Mouse (Mus musculus): ENCODE measurements around the gene Gata5. TPM values are rescaled to one million over a fixed set of nuclear protein-coding genes. Genes with fewer than 3 reads are reported as not detected.
A peak's percentile ranks its signal among the peaks of the same experiment; 100 is the strongest.

The Gata5 gene
- total and polyA plus RNA-seq, 3 experiments = 0.11 TPM; not detected in 2

- Histone ChIP-seq H3K36me3 (replicated peaks) (no peaks in the 10 kb centered on the region), H3K9me3 (replicated peaks) (no peaks in the 10 kb centered on the region), H3K4me1 (ENCODE audit: insufficient read depth, low read depth, low read length) (peaks cover 28% of the 10 kb centered on the region), H3K4me3 (ENCODE audit: low read depth, low read length) (no peak overlapping the region), H3K27me3 (ENCODE audit: insufficient read depth, low read length) (peaks cover 80% of the 10 kb centered on the region)
- TF ChIP-seq GATA2 (IDR thresholded peaks at IDR 0.05; ENCODE audit: borderline replicate concordance, low read depth, low read length) (no peak), CTCF (IDR thresholded peaks at IDR 0.05; ENCODE audit: low read depth, low read length) (no peak), POLR2AphosphoS5 (IDR thresholded peaks at IDR 0.05; ENCODE audit: insufficient replicate concordance, low read depth, low read length) (no peak), TAL1 (conservative IDR thresholded peaks at IDR 0.05; ENCODE audit: low read depth, low read length) (no peak), GATA1 (IDR thresholded peaks at IDR 0.05; ENCODE audit: borderline replicate concordance, low read length) (no peak)
- ATAC-seq (ENCODE audit: extremely low read depth, insufficient number of reproducible peaks, low FRiP score, poor library complexity, severe bottlenecking) = no peak
- no peak for DNase-seq (ENCODE audit: low spot score)
Measured at GRCm38 (mm10) chr2:180279321-180279720, 55.2 kb downstream of the Gata5 start.

- Histone ChIP-seq H3K4me3 (ENCODE audit: low read depth, low read length) (no peak overlapping the region), H3K27me3 (ENCODE audit: insufficient read depth, low read length) (peaks cover 67% of the 10 kb centered on the region), H3K36me3 (replicated peaks) (no peaks in the 10 kb centered on the region), H3K4me1 (ENCODE audit: insufficient read depth, low read depth, low read length) (peaks cover 35% of the 10 kb centered on the region), H3K9me3 (replicated peaks) (no peaks in the 10 kb centered on the region)
- DNase-seq (ENCODE audit: low spot score) = no peak
- TF ChIP-seq GATA2 (IDR thresholded peaks at IDR 0.05; ENCODE audit: borderline replicate concordance, low read depth, low read length) = no peak
- TF ChIP-seq POLR2AphosphoS5 (IDR thresholded peaks at IDR 0.05; ENCODE audit: insufficient replicate concordance, low read depth, low read length) = no peak
- no peak for TF ChIP-seq GATA1 (IDR thresholded peaks at IDR 0.05; ENCODE audit: borderline replicate concordance, low read length)
- TF ChIP-seq TAL1 (conservative IDR thresholded peaks at IDR 0.05; ENCODE audit: low read depth, low read length) = no peak
- no peak for TF ChIP-seq CTCF (IDR thresholded peaks at IDR 0.05; ENCODE audit: low read depth, low read length)
- no peak for ATAC-seq (ENCODE audit: extremely low read depth, insufficient number of reproducible peaks, low FRiP score, poor library complexity, severe bottlenecking)
Measured at GRCm38 (mm10) chr2:180277773-180278320, 56.7 kb downstream of the Gata5 start.

DNA sequence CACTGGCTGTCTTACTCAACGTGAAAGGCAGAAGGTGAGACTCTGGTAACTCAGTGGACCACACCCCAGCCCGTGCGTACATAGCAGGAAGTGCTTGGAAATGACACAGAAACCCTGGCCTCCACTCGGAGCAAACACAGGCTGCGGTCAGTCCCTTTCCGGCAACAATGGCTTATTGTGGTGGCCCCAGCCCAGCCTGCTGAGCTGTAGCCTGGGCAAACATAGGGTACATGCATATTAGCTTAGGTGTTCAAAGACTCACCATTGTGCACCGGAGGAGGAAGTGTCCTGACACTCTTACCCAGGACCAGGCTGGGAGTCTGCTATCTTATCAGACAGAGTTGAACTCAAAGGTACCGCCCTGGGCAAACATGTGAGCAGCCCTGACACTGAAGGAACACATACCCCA is 57.6 kb downstream of the Gata5 start:
- H3K4me1 ChIP-seq (ENCODE audit: insufficient read depth, low read depth, low read length) = peaks cover 45% of the 10 kb centered on the region
- H3K27me3 ChIP-seq (ENCODE audit: insufficient read depth, low read length) = peaks cover 60% of the 10 kb centered on the region
- no peak overlapping the region; the same call in 1 of the 2 replicates for H3K4me3 ChIP-seq (ENCODE audit: low read depth, low read length)
- H3K9me3 ChIP-seq (replicated peaks) = no peaks in the 10 kb centered on the region
- DNase-seq (ENCODE audit: low spot score) = no peak
- no peak for ATAC-seq (ENCODE audit: extremely low read depth, insufficient number of reproducible peaks, low FRiP score, poor library complexity, severe bottlenecking)
- no peak for TF ChIP-seq POLR2AphosphoS5 (IDR thresholded peaks at IDR 0.05; ENCODE audit: insufficient replicate concordance, low read depth, low read length)
- no peak for TF ChIP-seq GATA2 (IDR thresholded peaks at IDR 0.05; ENCODE audit: borderline replicate concordance, low read depth, low read length)
- TF ChIP-seq GATA1 (IDR thresholded peaks at IDR 0.05; ENCODE audit: borderline replicate concordance, low read length) = no peak
- TF ChIP-seq CTCF (IDR thresholded peaks at IDR 0.05; ENCODE audit: low read depth, low read length) = no peak
- no peak for TF ChIP-seq TAL1 (conservative IDR thresholded peaks at IDR 0.05; ENCODE audit: low read depth, low read length)
- peaks cover 3% of the 10 kb centered on the region for H3K36me3 ChIP-seq (replicated peaks)

DNA sequence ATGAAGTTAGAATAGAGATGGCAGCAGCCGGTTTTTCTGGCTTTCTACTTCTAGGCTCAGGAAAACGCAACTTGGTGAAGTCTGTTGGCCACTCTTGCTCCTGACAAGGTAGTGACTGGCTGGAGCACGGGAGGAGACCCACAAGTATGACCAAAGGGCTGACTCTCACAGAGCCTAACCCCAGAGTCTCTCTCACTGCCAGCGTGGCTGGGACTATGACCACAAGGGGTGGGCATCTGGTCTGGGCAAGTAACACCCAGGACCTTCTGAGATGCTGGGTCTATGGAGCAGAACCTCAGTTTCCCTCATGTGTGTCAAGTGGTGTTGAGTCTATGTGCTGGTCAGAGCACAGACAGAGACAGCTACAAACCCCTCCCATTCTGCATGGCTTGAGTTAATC is 58.1 kb downstream of the Gata5 start:
- H3K4me3 ChIP-seq (ENCODE audit: low read depth, low read length) = no peak overlapping the region; the same call in 1 of the 2 replicates
- no peak for ATAC-seq (ENCODE audit: extremely low read depth, insufficient number of reproducible peaks, low FRiP score, poor library complexity, severe bottlenecking)
- H3K9me3 ChIP-seq (replicated peaks) = no peaks in the 10 kb centered on the region
- DNase-seq (ENCODE audit: low spot score) = no peak
- peaks cover 49% of the 10 kb centered on the region for H3K4me1 ChIP-seq (ENCODE audit: insufficient read depth, low read depth, low read length)
- peaks cover 58% of the 10 kb centered on the region for H3K27me3 ChIP-seq (ENCODE audit: insufficient read depth, low read length)
- peaks cover 8% of the 10 kb centered on the region for H3K36me3 ChIP-seq (replicated peaks)
- TF ChIP-seq POLR2AphosphoS5 (IDR thresholded peaks at IDR 0.05; ENCODE audit: insufficient replicate concordance, low read depth, low read length) (no peak), TAL1 (conservative IDR thresholded peaks at IDR 0.05; ENCODE audit: low read depth, low read length) (no peak), CTCF (IDR thresholded peaks at IDR 0.05; ENCODE audit: low read depth, low read length) (no peak), GATA2 (IDR thresholded peaks at IDR 0.05; ENCODE audit: borderline replicate concordance, low read depth, low read length) (no peak), GATA1 (IDR thresholded peaks at IDR 0.05; ENCODE audit: borderline replicate concordance, low read length) (no peak)

GRCm38 (mm10) chr2:180275836-180276235 is 58.7 kb downstream of the Gata5 start:
- ATAC-seq (ENCODE audit: extremely low read depth, insufficient number of reproducible peaks, low FRiP score, poor library complexity, severe bottlenecking) = 0 out of 2 replicates have a peak, but pooled peaks have one; percentile 6
- H3K4me1 ChIP-seq (ENCODE audit: insufficient read depth, low read depth, low read length) = peaks cover 55% of the 10 kb centered on the region

More at GRCm38 (mm10) chr2:180275836-180276235, 58.7 kb downstream of the Gata5 start:
- peak; percentile 58 for DNase-seq (ENCODE audit: low spot score)
- Histone ChIP-seq H3K27me3 (ENCODE audit: insufficient read depth, low read length) (peaks cover 54% of the 10 kb centered on the region), H3K9me3 (replicated peaks) (no peaks in the 10 kb centered on the region), H3K4me3 (ENCODE audit: low read depth, low read length) (no peak overlapping the region), H3K36me3 (replicated peaks) (peaks cover 14% of the 10 kb centered on the region)
- TF ChIP-seq GATA1 (IDR thresholded peaks at IDR 0.05; ENCODE audit: borderline replicate concordance, low read length) (no peak), GATA2 (IDR thresholded peaks at IDR 0.05; ENCODE audit: borderline replicate concordance, low read depth, low read length) (no peak), CTCF (IDR thresholded peaks at IDR 0.05; ENCODE audit: low read depth, low read length) (peak; percentile 66), POLR2AphosphoS5 (IDR thresholded peaks at IDR 0.05; ENCODE audit: insufficient replicate concordance, low read depth, low read length) (no peak), TAL1 (conservative IDR thresholded peaks at IDR 0.05; ENCODE audit: low read depth, low read length) (no peak)

Other genes with a start within 250 kb of the Gata5 start
- not detected in 2 replicates for gene Hrh3, start 230.2 kb downstream of the Gata5 start, total RNA-seq (2014; fragmentation: Nextera tagmentation)
- gene Hrh3, start 230.2 kb downstream of the Gata5 start, total RNA-seq (2017) = 0.11 TPM in 1 of 2 replicates, not detected in the other
- not detected in 2 replicates for gene Hrh3, start 230.2 kb downstream of the Gata5 start, polyA plus RNA-seq (2012)
- 20.9 and 25.6 TPM in 2 replicates for gene Osbpl2, start 215.4 kb downstream of the Gata5 start, total RNA-seq (2014; fragmentation: Nextera tagmentation)
- 24.5 and 25.0 TPM in 2 replicates for gene Osbpl2, start 215.4 kb downstream of the Gata5 start, total RNA-seq (2017)
- 16.3 and 22.0 TPM in 2 replicates for gene Osbpl2, start 215.4 kb downstream of the Gata5 start, polyA plus RNA-seq (2012)
- gene Adrm1, start 163.2 kb downstream of the Gata5 start, total RNA-seq (2014; fragmentation: Nextera tagmentation) = 140 and 155 TPM in 2 replicates
- gene Adrm1, start 163.2 kb downstream of the Gata5 start, total RNA-seq (2017) = 66.4 and 74.4 TPM in 2 replicates
- gene Adrm1, start 163.2 kb downstream of the Gata5 start, polyA plus RNA-seq (2012) = 554 and 822 TPM in 2 replicates
- gene Lama5, start 108.8 kb downstream of the Gata5 start, total RNA-seq (2014; fragmentation: Nextera tagmentation) = 65.1 and 99.6 TPM in 2 replicates
- gene Lama5, start 108.8 kb downstream of the Gata5 start, total RNA-seq (2017) = 25.4 and 25.5 TPM in 2 replicates
- 64.8 and 69.2 TPM in 2 replicates for gene Lama5, start 108.8 kb downstream of the Gata5 start, polyA plus RNA-seq (2012)
- gene Rps21, start 77.3 kb downstream of the Gata5 start, total RNA-seq (2014; fragmentation: Nextera tagmentation) = 629 and 653 TPM in 2 replicates
- 2,631 and 2,791 TPM in 2 replicates for gene Rps21, start 77.3 kb downstream of the Gata5 start, total RNA-seq (2017)
- gene Rps21, start 77.3 kb downstream of the Gata5 start, polyA plus RNA-seq (2012) = 384 and 1,622 TPM in 2 replicates
- gene Cables2, start 61.2 kb downstream of the Gata5 start, total RNA-seq (2014; fragmentation: Nextera tagmentation) = 8.7 and 12.1 TPM in 2 replicates
- 9.7 and 10.9 TPM in 2 replicates for gene Cables2, start 61.2 kb downstream of the Gata5 start, total RNA-seq (2017)
- 14.5 and 23.6 TPM in 2 replicates for gene Cables2, start 61.2 kb downstream of the Gata5 start, polyA plus RNA-seq (2012)
- gene Rbbp8nl, start 44.8 kb downstream of the Gata5 start, total RNA-seq (2014; fragmentation: Nextera tagmentation) = not detected in 2 replicates
- gene Rbbp8nl, start 44.8 kb downstream of the Gata5 start, total RNA-seq (2017) = 0.11 TPM in 1 of 2 replicates, not detected in the other
- gene Rbbp8nl, start 44.8 kb downstream of the Gata5 start, polyA plus RNA-seq (2012) = not detected in 2 replicates
- gene Slco4a1, start 121.5 kb upstream of the Gata5 start, total RNA-seq (2014; fragmentation: Nextera tagmentation) = not detected in 2 replicates
- gene Slco4a1, start 121.5 kb upstream of the Gata5 start, total RNA-seq (2017) = 0.11 TPM in 1 of 2 replicates, not detected in the other
- gene Slco4a1, start 121.5 kb upstream of the Gata5 start, polyA plus RNA-seq (2012) = not detected in 2 replicates
- gene Ntsr1, start 165.3 kb upstream of the Gata5 start, total RNA-seq (2014; fragmentation: Nextera tagmentation) = not detected in 2 replicates
- 0.05 TPM in 1 of 2 replicates, not detected in the other for gene Ntsr1, start 165.3 kb upstream of the Gata5 start, total RNA-seq (2017)
- not detected in 2 replicates for gene Ntsr1, start 165.3 kb upstream of the Gata5 start, polyA plus RNA-seq (2012)
- gene Mrgbp, start 246.6 kb upstream of the Gata5 start, total RNA-seq (2014; fragmentation: Nextera tagmentation) = 18.4 and 18.6 TPM in 2 replicates
- 35.5 and 38.3 TPM in 2 replicates for gene Mrgbp, start 246.6 kb upstream of the Gata5 start, total RNA-seq (2017)
- 16.9 and 19.5 TPM in 2 replicates for gene Mrgbp, start 246.6 kb upstream of the Gata5 start, polyA plus RNA-seq (2012)